Comparison of ENCODE assay signal across 9 mouse cellular contexts in genomic region chr1:89524369-89524768, GRCm38 (mm10).
A peak's percentile ranks its signal among the peaks of the same experiment; 100 is the strongest.
DNase-seq lines count a peak whose midpoint lies in the region; TF ChIP-seq lines count a peak whose summit lies in the region.
"Had no signal": no experiment of that assay in that cellular context is flagged by ENCODE, and none has a peak within 500 bp of the region (broad histone marks: within the 10 kb centered on the region; RNA-seq: fewer than 3 reads in every experiment).

No protein-coding gene starts in this region.

- TF ChIP-seq POLR2A in ES-Bruce4 (IDR thresholded peaks at IDR 0.05; ENCODE audit: insufficient read depth, low read length) = no peak

- peak; percentile 81 for TF ChIP-seq CTCF in ES-Bruce4 (IDR thresholded peaks at IDR 0.05; ENCODE audit: low read depth, low read length)

- no peaks in the 10 kb centered on the region for H3K9me3 ChIP-seq in ES-Bruce4 (replicated peaks; ENCODE audit: control insufficient read depth, insufficient read depth, low read length, poor library complexity, severe bottlenecking)
- no peaks in the 10 kb centered on the region for H3K9me3 ChIP-seq in embryonic facial prominence, embryonic 10.5 days
- H3K9me3 ChIP-seq: limb, embryonic 13.5 days had no signal

- H3K36me3 ChIP-seq in ES-Bruce4 (ENCODE audit: control insufficient read depth, insufficient read depth, low read length, poor library complexity, severe bottlenecking) = no peaks in the 10 kb centered on the region
- H3K36me3 ChIP-seq in embryonic facial prominence, embryonic 10.5 days (replicated peaks) = no peaks in the 10 kb centered on the region
- H3K36me3 ChIP-seq: limb, embryonic 13.5 days had no signal

- H3K4me1 ChIP-seq in ES-Bruce4 (ENCODE audit: control insufficient read depth, insufficient read depth, low read length) = peaks cover 5% of the 10 kb centered on the region
- H3K4me1 ChIP-seq in embryonic facial prominence, embryonic 10.5 days = peaks cover 76% of the 10 kb centered on the region

- no peak for TF ChIP-seq EP300 in ES-Bruce4 (IDR thresholded peaks at IDR 0.05; ENCODE audit: insufficient read depth, low read depth, low read length)

- no peaks in the 10 kb centered on the region for H3K27me3 ChIP-seq in ES-Bruce4 (ENCODE audit: control insufficient read depth, insufficient read depth, low read length, poor library complexity, severe bottlenecking)
- no peaks in the 10 kb centered on the region; the same call in 1 of the 2 replicates for H3K27me3 ChIP-seq in embryonic facial prominence, embryonic 10.5 days (replicated peaks; ENCODE audit: low read depth, poor library complexity, severe bottlenecking)
- H3K27me3 ChIP-seq: limb, embryonic 13.5 days had no signal

- H3K27ac ChIP-seq in ES-Bruce4 (ENCODE audit: insufficient read depth, low read length) = no peak overlapping the region
- H3K27ac ChIP-seq in embryonic facial prominence, embryonic 10.5 days (replicated peaks) = no peak overlapping the region
- H3K27ac ChIP-seq: limb, embryonic 13.5 days had no signal

- H3K9ac ChIP-seq in ES-Bruce4 (ENCODE audit: low read depth, poor library complexity, severe bottlenecking) = no peak overlapping the region
- H3K9ac ChIP-seq: limb, embryonic 13.5 days had no signal

- DNase-seq in adrenal gland, postnatal 14 days = peak; percentile 95
- DNase-seq in embryonic facial prominence, embryonic 10.5 days (ENCODE audit: low spot score) = peak; percentile 91
- DNase-seq in heart, adult 9 months (ENCODE audit: low spot score in 2 of 2) = peak; percentile 57 to 82
- peak; percentile 93 for DNase-seq in layer of hippocampus, adult 9-10 months (ENCODE audit: low spot score)
- DNase-seq in lung, postnatal 25 days (ENCODE audit: low spot score) = peak; percentile 88
- peak; percentile 84 for DNase-seq in right cerebral cortex, postnatal 25 days
- peak; percentile 84 to 90 for DNase-seq in urinary bladder, postnatal 36 days (ENCODE audit: low spot score in 2 of 2)

- WGBS in embryonic facial prominence, embryonic 10.5 days = 8% methylated on average over 4 of the region's 4 CpGs

- H3K4me3 ChIP-seq in ES-Bruce4 (ENCODE audit: low read depth, low read length) = no peak overlapping the region
- no peak overlapping the region for H3K4me3 ChIP-seq in embryonic facial prominence, embryonic 10.5 days
- H3K4me3 ChIP-seq: limb, embryonic 13.5 days had no signal
